Mouse (Mus musculus) lung, postnatal 0 days (tissue): ENCODE data around the gene Ruvbl2. TPM values are rescaled to one million over a fixed set of nuclear protein-coding genes. Genes with fewer than 3 reads are reported as not detected.

Experiments
- ATAC-seq: fragments of 200-750 bp; cut with Nextera tagmentation; 2 replicates; pipeline ENCODE4 v1.8.0; 2017; ENCODE audit warnings: moderate library complexity
- DNase-seq: peaks from one replicate; pipeline ENCODE4 v3.0.0-alpha.2; 2016; ENCODE audit warnings: low spot score
- H3K27ac ChIP-seq: fragments of 300-500 bp; sonication (generic); 2 replicates; pipeline ENCODE4 v1.5.1; 2014; ENCODE audit warnings: antibody characterized with exemption, mild to moderate bottlenecking, low read length, mixed read lengths
- H3K27me3 ChIP-seq: fragments of 300-500 bp; sonication (generic); replicated peaks from 2 replicates; pipeline ENCODE4 v1.6.1; 2014; ENCODE audit warnings: low read length, mixed read lengths; ENCODE audit not compliant: insufficient read depth
- H3K36me3 ChIP-seq: fragments of 300-500 bp; sonication (generic); 2 replicates; pipeline ENCODE4 v1.6.1; 2014; ENCODE audit warnings: low read length, mixed read lengths; ENCODE audit not compliant: insufficient read depth
- H3K4me1 ChIP-seq: fragments of 300-500 bp; sonication (generic); 2 replicates; pipeline ENCODE4 v1.6.1; 2014; ENCODE audit warnings: antibody characterized with exemption, low read depth, low read length, mixed read lengths; ENCODE audit not compliant: insufficient read depth
- H3K4me2 ChIP-seq: fragments of 300-500 bp; sonication (generic); replicated peaks from 2 replicates; pipeline ENCODE4 v1.6.1; 2014; ENCODE audit warnings: low read depth, mild to moderate bottlenecking, low read length, moderate library complexity, mixed read lengths
- H3K4me3 ChIP-seq: fragments of 300-500 bp; sonication (generic); 2 replicates; pipeline ENCODE4 v1.5.1; 2014; ENCODE audit warnings: low read depth, low read length
- H3K9ac ChIP-seq: fragments of 300-500 bp; sonication (generic); replicated peaks from 2 replicates; pipeline ENCODE4 v1.6.1; 2014; ENCODE audit warnings: low read depth, mild to moderate bottlenecking
- H3K9me3 ChIP-seq: fragments of 300-500 bp; sonication (generic); 2 replicates; pipeline ENCODE4 v1.6.1; 2016; ENCODE audit warnings: low read length, mixed read lengths
- CTCF ChIP-seq: IDR thresholded peaks from 2 replicates; pipeline ENCODE4 v1.5.1; 2016; ENCODE audit warnings: antibody characterized with exemption, mild to moderate bottlenecking
- EP300 ChIP-seq: IDR thresholded peaks from 2 replicates; pipeline ENCODE4 v1.6.1; 2016; ENCODE audit warnings: antibody characterized with exemption, mild to moderate bottlenecking, control low read depth
- WGBS: fragments of 180-500 bp; shearing (Covaris S2); extraction: QIAGEN DNeasy Blood & Tissue Kit; methylation state at CpG from one replicate; pipeline ENCODE4 v1.1.7; 2014; 5-methylcytosine and 5-hydroxymethylcytosine counted together
- polyA plus RNA-seq: library from polyadenylated mRNA; unstranded; fragments of >200 nt; fragmentation: Nextera tagmentation; extraction: Ambion mirVana; gene quantifications from 2 replicates; pipeline ENCODE4 v1.2.1, GENCODE M21; 2015

The Ruvbl2 gene
- polyA plus RNA-seq, 1 experiment from 2014 or later, result 59.9 TPM

GRCm38 (mm10) chr7:45457204-45458060 is 19.5 kb upstream of the Ruvbl2 start:
- no peak overlapping the region for H3K27ac ChIP-seq
- WGBS, result 41% methylated on average over 9 of the region's 10 CpGs
- H3K36me3 ChIP-seq, result peaks cover 16% of the 10 kb centered on the region; the same call in 1 of the 2 replicates
- H3K4me2 ChIP-seq, result peak overlapping the region; percentile 81
- TF ChIP-seq EP300 (no peak), CTCF (no peak)
- H3K9ac ChIP-seq, result 0 out of 2 replicates have a peak overlapping the region, but pooled peaks have one; percentile 74
- ATAC-seq (no peak), DNase-seq (peak; percentile 42)
- H3K4me3 ChIP-seq, result peak overlapping the region; percentile 15; the same call in 1 of the 2 replicates
- H3K4me1 ChIP-seq, result peaks cover 25% of the 10 kb centered on the region; the same call in 1 of the 2 replicates
- H3K27me3 ChIP-seq, result no peaks in the 10 kb centered on the region
- H3K9me3 ChIP-seq, result no peaks in the 10 kb centered on the region

- Histone ChIP-seq H3K4me1 (peaks cover 25% of the 10 kb centered on the region; the same call in 1 of the 2 replicates), H3K27me3 (no peaks in the 10 kb centered on the region), H3K36me3 (peaks cover 16% of the 10 kb centered on the region; the same call in 1 of the 2 replicates), H3K4me2 (peak overlapping the region; percentile 81; the same call in 1 of the 2 replicates), H3K27ac (no peak overlapping the region), H3K9me3 (no peaks in the 10 kb centered on the region), H3K9ac (no peak overlapping the region), H3K4me3 (no peak overlapping the region)
- 40% methylated on average over 9 of the region's 9 CpGs for WGBS
- TF ChIP-seq EP300, result no peak
- no peak for TF ChIP-seq CTCF
- no peak for ATAC-seq
- no peak for DNase-seq
These were observed 18.9 kb upstream of the Ruvbl2 start for GRCm38 (mm10) chr7:45456721-45457203.

GRCm38 (mm10) chr7:45455932-45456696 is 18.2 kb upstream of the Ruvbl2 start:
- WGBS, result 72% methylated on average over 13 of the region's 13 CpGs
- Histone ChIP-seq H3K27me3 (no peaks in the 10 kb centered on the region), H3K4me3 (no peak overlapping the region), H3K36me3 (peaks cover 19% of the 10 kb centered on the region; the same call in 1 of the 2 replicates), H3K27ac (no peak overlapping the region), H3K4me2 (no peak overlapping the region), H3K9ac (no peak overlapping the region), H3K9me3 (no peaks in the 10 kb centered on the region), H3K4me1 (peaks cover 25% of the 10 kb centered on the region; the same call in 1 of the 2 replicates)
- DNase-seq (no peak), ATAC-seq (no peak)
- TF ChIP-seq CTCF, result no peak
- TF ChIP-seq EP300, result no peak

DNA sequence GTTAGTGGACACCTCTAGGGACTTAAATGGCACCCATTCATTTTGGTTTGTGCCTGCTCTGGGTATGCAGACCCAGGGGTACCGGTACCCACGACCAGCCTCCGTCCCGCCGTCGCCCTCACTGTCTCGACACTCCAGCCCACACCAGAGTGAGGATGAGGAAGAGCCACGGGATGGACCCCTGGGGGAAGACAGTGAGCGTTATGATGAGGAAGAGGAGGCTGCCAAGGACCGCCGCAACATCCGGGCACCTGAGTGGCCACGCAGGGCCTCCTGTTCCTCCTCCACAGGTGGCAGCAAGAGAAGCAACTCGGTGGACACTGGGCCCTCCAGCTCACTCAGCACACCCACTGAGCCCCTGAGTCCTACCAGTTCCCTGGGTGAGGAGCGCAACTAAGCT is 17.1 kb upstream of the Ruvbl2 start:
- Histone ChIP-seq H3K9ac (no peak overlapping the region), H3K4me2 (no peak overlapping the region), H3K27ac (no peak overlapping the region), H3K4me1 (peaks cover 14% of the 10 kb centered on the region; the same call in 1 of the 2 replicates), H3K9me3 (no peaks in the 10 kb centered on the region), H3K4me3 (no peak overlapping the region), H3K27me3 (no peaks in the 10 kb centered on the region), H3K36me3 (peaks cover 20% of the 10 kb centered on the region; the same call in 1 of the 2 replicates)
- no peak for DNase-seq
- no peak for TF ChIP-seq EP300
- TF ChIP-seq CTCF, result no peak
- WGBS, result 87% methylated on average over 15 of the region's 15 CpGs
- ATAC-seq, result no peak

DNA sequence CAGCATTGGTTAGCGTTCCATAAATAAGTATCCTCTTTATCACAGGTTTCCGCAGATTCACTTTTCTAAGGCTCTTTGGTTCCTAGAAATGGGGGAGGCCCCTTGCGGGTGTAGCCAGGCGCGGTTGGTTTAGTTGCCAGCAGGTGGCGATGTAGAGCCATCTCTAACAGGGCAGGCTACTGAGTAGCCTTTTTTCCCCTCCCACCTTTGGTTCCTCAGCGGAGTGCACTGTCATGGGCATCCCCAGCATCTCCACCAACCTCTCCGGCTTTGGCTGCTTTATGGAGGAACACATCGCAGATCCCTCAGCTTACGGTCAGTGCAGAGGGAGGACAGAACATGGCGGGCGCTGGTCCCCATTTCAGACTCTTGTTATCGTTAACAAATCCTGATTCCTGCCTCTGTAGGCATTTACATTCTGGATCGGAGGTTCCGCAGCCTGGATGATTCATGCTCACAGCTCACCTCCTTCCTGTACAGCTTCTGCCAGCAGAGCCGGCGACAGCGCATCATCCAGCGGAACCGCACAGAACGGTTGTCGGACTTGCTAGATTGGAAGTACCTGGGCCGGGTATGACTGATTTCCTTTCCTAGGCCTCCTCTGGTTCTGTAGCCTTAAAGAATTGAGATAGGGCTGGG is 13.6 kb upstream of the Ruvbl2 start:
- peak; percentile 78 for ATAC-seq
- H3K4me1 ChIP-seq, result no peaks in the 10 kb centered on the region
- no peak overlapping the region for H3K9ac ChIP-seq
- H3K27me3 ChIP-seq, result no peaks in the 10 kb centered on the region
- TF ChIP-seq EP300 (no peak), CTCF (peak; percentile 86)
- 57% methylated on average over 23 of the region's 23 CpGs for WGBS
- H3K27ac ChIP-seq, result no peak overlapping the region
- no peaks in the 10 kb centered on the region for H3K9me3 ChIP-seq
- H3K4me3 ChIP-seq, result no peak overlapping the region
- DNase-seq, result peak; percentile 90
- H3K36me3 ChIP-seq, result peaks cover 31% of the 10 kb centered on the region; the same call in 1 of the 2 replicates
- H3K4me2 ChIP-seq, result no peak overlapping the region
